Mouse (Mus musculus): Measurements from ENCODE around the gene Map3k7. TPM values are rescaled to one million over a fixed set of nuclear protein-coding genes. Genes with fewer than 3 reads are reported as not detected.

The Map3k7 gene
- total RNA-seq (2022) = 10 to 100 TPM; 45.6 to 56.4 (median 54.6) TPM

- peak; percentile 94 for DNase-seq (ENCODE audit: low spot score)
Measured at GRCm38 (mm10) chr4:31963354-31964193, at the start of gene Map3k7. Map3k7 (plus strand) TSS chr4:31964097.

DNA sequence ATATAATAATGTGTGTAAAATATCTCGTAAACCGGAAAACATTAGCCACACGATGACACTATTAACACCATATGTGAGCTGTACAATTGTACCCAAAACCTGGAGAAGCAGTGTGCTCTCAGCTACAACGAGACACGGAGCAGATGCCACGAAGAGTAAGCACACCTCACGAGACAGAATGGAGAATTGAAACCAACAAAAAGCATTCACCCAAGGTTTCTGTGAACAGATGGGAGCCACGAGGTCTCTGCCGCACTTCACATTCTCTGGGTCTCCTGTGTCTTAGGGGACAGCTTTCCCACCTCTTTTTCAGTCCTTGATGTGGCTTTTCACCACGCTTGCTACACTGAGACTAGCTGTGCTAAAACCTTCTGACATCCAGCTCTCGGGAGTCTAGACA is 48.8 kb upstream of the Map3k7 start:
- DNase-seq (ENCODE audit: low spot score) = no peak

- no peak for DNase-seq (ENCODE audit: low spot score)
Measured at GRCm38 (mm10) chr4:31918717-31919116, 45.2 kb upstream of the Map3k7 start.

- DNase-seq (ENCODE audit: low spot score) = no peak
Measured at GRCm38 (mm10) chr4:31922215-31922614, 41.7 kb upstream of the Map3k7 start.

DNA sequence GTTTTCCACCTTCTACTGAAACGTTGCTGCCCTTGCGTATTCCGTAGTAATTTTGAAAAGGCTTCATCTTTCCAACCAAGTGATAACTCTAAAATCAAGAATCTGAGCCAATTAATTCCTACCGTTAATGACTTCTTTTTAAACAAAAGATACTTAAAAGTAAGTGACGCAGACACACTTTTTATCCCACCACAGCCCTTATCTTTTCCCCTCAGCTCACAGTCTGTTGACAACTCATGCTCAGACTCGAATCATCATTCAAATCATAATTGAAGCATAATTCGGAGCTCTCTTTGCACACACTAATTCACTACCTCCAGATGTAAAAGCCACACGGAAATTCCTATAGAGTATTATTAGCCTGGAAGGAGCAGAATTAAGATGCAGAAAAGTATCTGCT is 40.5 kb upstream of the Map3k7 start:
- DNase-seq (ENCODE audit: low spot score) = no peak

DNA sequence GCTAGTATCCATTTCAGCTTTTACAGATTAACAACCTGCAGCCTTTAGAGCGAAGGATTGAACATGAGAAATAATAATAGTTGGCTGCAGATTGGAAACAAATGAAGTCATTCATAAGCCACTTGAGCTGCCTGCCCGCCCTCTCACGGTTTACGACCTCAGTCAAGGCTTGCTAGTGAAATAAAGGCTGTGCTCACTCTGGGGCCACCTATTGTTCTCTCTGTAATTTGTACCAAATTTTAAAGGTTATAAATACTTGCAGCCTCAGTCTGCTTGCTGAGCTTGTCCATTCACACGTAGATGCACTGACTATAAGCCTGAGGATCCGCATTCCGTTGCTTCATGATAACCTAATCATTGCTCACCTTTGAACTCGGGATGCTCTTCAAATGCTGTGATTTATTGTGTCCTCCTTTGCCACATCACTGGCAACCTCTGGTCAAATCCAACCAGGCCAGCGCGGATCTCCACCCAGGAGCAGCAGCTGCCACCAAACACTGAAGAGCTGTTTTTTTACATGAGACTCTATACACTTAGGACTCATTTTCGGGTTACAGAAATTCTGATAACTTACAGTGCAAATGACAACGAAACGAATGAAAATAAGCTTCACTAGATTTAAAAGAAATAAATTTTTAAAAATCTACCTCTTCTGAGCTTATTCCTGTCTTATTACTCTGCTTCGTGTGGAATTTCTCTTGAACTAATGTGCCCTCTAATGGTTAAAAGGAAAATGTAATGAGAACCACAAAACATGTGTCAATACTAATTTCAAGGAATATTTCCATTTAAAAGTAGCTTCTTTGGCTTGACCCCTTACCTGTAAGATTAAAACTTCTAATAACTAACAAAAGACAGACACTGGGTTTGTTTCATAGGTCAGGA is 39.4 kb upstream of the Map3k7 start:
- DNase-seq (ENCODE audit: low spot score) = no peak

DNA sequence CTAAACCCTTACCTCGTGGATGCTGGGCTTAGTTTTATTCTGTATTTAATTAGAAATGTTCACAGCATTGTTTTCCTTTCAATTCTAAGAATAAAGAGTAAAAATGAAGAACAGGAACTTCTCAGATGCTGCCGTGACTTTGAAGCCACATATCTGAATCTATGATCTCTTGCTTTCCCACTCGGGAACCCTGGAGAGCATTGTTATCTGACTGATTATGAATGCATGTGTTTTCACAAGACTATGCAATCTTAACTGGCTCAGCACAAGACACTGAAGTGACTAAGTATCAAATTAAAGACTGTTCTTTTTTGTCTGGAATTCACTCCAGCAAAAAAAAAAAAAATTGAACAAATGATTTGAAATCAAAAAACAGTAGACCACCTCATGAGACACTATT is 30.7 kb upstream of the Map3k7 start:
- no peak for DNase-seq (ENCODE audit: low spot score)

- no peak for DNase-seq (ENCODE audit: low spot score)
Measured at GRCm38 (mm10) chr4:31935831-31936306, 28.0 kb upstream of the Map3k7 start.

DNA sequence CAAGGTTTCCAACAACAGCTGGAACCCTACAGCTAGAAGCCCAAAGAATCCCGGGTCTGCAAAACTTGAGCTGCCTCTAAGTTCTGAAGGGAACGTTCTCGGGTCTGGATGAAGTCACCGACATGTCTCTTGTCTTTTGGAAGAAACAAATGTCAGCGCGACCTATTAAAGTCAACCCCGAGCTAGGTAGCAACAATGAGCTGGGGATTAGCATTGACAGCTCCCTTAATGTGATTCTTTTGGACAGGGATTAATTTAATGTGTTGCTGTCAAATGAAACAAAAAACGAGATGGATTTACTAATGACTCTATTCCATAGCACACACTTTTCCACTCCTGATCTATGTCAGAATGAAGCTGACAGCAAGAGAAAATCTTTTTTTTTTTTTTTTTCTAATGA is 27.5 kb upstream of the Map3k7 start:
- no peak for DNase-seq (ENCODE audit: low spot score)

DNA sequence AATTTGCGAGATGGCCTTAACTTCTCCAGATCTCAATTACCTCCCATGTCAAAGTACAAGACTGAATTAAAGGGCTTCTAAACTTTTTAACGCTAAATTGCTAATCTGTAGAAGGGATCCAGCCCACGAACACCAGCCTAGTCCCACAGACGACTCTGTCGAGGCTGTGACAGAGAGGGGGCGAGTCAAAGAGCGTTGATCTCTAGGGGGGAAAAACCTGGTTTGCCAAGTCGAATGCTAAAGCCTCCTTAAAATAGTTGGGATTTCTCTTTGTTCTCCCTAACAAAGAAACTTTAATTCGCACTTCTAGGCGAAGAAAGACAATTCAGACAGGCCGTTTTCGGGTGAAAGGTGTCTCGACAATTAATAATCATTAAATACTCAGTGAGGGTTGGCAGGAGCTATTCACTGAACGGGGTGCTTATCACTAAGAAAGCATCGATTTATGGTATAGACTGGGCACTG is 27.0 kb upstream of the Map3k7 start:
- DNase-seq (ENCODE audit: low spot score) = no peak

DNA sequence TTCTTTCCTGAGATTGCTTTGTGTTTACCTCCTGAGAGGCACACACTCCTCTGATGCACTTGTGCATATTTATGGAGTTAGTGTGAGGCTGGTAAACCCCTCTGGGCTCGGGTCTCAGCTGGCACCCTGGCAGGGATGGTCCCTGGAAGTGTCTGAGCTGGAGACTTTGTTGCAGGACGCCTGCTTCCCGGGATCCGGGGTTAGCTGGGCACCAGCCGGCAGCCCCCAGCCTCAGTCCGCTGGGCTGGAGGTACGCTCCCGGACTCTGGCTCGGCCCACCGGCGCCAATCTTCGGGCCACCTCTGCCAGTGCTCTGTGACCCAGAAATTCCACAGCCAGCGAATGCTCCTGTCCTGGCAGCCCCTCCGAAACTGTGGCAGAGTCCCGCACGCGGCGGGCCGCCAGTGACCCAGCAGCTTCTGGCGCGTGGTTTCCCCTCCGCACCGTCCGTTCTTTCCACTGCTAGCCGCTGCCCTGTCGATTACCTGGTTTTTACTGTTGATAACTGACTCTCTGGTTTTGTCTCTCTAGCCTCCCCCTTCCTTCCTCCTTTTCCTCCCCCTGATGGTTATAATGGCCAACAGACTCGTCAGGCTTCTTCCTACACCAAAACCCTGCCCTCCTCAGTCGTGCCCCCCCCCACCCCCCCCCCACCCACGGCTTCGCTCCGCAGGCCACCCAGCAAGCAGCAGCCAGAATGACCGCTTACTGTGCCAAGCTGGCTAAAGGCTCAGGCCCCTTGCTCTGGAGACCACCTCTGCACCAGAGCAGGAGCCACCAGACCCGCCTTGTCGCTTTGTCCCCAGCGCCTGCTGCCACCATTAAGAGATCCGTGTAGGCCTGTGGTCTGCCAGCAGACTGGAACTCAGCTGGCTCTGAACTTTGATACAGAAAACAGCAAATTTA is 26.3 kb upstream of the Map3k7 start:
- no peak for DNase-seq (ENCODE audit: low spot score)

DNA sequence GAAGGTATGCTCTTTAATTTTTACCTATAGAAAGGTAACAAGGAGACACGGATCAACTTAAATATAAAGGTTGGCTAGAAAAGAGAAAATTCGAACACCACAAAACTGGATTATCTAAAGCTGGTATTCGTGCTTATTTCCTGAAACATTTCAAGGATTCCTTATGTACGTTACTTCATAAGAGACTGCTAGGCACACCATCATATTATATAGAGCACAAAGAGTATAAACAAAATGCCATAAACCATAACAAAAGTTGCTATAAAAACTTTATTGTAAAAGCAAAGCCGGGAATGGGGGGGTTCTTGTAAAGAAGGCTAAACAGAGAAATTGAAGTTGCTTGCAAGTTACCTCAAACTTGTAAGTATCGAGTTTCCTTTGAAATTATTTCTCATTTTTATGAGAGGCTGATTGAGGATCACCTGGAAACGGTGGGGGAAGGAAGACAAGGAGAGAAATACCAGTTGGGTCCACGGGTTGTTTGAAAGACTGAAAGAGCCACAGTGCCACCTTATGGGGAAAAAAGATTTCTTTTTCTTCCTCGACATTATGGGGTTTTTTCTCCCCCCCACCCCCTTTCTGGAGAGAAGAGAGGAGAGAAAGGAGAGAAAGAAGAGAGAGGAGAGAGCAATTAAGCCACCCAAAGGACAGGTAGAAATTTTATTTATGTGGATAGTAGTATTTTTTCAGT is 25.3 kb upstream of the Map3k7 start:
- peak; percentile 11 for DNase-seq (ENCODE audit: low spot score)

GRCm38 (mm10) chr4:31941616-31942015 is 22.3 kb upstream of the Map3k7 start:
- no peak for DNase-seq (ENCODE audit: low spot score)

GRCm38 (mm10) chr4:31943045-31943444 is 20.9 kb upstream of the Map3k7 start:
- DNase-seq (ENCODE audit: low spot score) = no peak

DNA sequence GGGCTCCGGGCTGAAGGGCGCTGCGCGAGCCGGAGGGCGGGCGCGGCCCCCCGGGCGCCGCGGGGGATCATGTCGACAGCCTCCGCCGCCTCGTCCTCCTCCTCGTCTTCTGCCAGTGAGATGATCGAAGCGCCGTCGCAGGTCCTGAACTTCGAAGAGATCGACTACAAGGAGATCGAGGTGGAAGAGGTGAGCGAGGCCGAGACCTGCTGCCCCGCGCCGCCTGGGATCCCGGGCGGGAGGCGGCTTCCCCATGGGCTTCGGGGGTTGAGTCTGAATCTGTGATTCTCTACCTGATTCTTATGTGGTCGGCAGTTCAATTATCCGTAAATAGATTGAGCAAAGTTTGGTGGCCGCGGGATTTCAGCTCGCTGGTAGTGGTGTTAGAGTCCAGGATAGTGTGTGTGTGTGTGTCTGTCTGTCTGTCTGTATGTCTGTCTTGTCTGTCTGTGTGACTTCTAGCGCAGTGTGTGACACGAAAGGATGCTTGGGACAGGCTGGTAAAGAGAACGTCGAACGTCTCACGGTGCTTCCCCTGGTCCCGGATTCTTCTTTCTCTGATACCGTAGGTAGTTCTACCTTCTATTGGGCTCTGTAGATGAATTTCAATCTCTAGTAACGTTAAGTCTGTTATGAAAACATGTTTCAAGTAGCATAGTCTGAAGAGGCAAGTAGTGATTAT is 438 bp downstream of the Map3k7 start:
- no peak for DNase-seq (ENCODE audit: low spot score)

GRCm38 (mm10) chr4:31965208-31965607 is 1.3 kb downstream of the Map3k7 start:
- DNase-seq (ENCODE audit: low spot score) = no peak

DNA sequence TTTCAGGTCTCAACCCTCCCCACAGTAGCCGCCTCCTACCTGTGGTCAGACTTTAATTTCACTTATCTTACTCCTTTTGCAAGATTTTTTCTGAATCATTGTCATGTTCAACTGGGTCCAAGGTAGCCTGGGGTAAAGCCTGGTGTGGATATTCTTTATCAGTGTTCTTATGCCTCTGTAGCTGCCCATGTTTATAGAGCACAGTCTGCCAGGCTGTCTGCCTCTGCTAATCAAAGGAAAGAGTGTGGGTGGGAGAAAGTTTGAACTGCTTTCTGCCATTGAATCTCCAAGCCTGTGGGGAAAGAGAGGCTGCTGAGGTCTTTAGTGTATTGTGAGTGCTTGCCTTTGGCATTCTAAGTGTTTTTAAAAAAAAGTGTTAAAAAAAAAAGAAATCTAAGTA is 7.5 kb downstream of the Map3k7 start:
- no peak for DNase-seq (ENCODE audit: low spot score)

GRCm38 (mm10) chr4:31972181-31972580 is 8.3 kb downstream of the Map3k7 start:
- peak; percentile 16 for DNase-seq (ENCODE audit: low spot score)

DNA sequence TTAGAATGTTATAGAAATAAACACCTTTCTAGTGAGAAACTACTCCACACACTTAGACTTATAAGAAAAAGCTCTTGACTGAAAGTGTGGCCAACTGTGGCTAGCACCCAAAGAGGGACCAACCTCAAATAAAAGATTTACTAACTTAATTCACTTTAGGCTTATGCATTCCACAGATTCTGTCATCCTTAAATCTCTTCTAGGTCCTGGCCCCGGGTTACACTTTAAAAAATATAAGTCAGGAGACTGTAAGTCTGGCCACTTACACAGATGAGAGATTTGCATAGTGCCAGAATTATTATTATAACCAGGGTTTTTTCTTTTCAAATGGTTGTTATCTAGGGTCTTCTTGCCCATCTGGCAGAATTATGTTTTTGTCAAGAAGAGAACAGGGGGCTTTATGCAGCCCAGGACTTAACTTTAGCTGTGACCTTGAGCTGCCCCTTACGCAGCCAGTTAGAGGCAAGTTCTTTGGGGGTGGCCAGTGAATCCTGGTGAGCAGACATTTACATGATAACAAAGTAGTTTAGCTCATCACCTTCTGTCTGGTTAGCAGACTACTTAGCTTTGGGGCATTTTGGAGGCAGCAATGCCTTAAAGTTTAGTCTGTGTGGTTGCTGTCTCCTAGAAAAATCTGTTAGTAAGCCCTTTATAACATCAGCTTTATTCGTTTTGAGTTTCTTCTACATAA is 11.5 kb downstream of the Map3k7 start:
- DNase-seq (ENCODE audit: low spot score) = no peak

- DNase-seq (ENCODE audit: low spot score) = no peak
Measured at GRCm38 (mm10) chr4:31981863-31982262, 18.0 kb downstream of the Map3k7 start.

All from heart, adult 8-10 months (tissue).